ENCODE assay signal across 8 mouse cellular contexts in genomic region chr19:21227131-21227530, GRCm38 (mm10). TPM values are rescaled to one million over a fixed set of nuclear protein-coding genes. Genes with fewer than 3 reads are reported as not detected.
DNase-seq lines count a peak whose midpoint lies in the region; ATAC-seq and TF ChIP-seq lines count a peak whose summit lies in the region.

No protein-coding gene starts in this region.

- intact Hi-C loops in gastrocnemius, postnatal 14 days (cut with DNase I; ENCODE audit: low total_unique reads): no loop called here

- peak; percentile 71; the same call in 1 of the 2 replicates for TF ChIP-seq EP300 in liver, postnatal 0 days (IDR thresholded peaks at IDR 0.05; ENCODE audit: low read depth)

- H3K4me3 ChIP-seq in liver, postnatal 0 days (ENCODE audit: low read depth, low read length): no peak overlapping the region
- H3K4me3 ChIP-seq in liver, embryonic 11.5 days (ENCODE audit: low read depth, low read length): no peak overlapping the region
- H3K4me3 ChIP-seq in hindbrain, embryonic 13.5 days: no peak overlapping the region

- no peaks in the 10 kb centered on the region for H3K27me3 ChIP-seq in liver, postnatal 0 days (ENCODE audit: insufficient read depth, low read length)
- H3K27me3 ChIP-seq in liver, embryonic 11.5 days (replicated peaks; ENCODE audit: control insufficient read depth, insufficient read depth, low read length): no peaks in the 10 kb centered on the region
- H3K27me3 ChIP-seq in hindbrain, embryonic 13.5 days: no peaks in the 10 kb centered on the region

- peak; percentile 27 for DNase-seq in liver, postnatal 0 days
- no peak for DNase-seq in liver, embryonic 11.5 days (ENCODE audit: low spot score)
- peak; percentile 77 for DNase-seq in adrenal gland, postnatal 14 days
- DNase-seq in gastrocnemius, postnatal 14 days: peak; percentile 15
- peak; percentile 29 for DNase-seq in lung, postnatal 36 days
- DNase-seq in thymus, adult 18-20 months: no peak
- no peak for DNase-seq in c-Kit-positive CD71-positive TER-119-positive erythroid progenitor cells, embryonic 14.5 days (ENCODE audit: low spot score)

- no peak overlapping the region for H3K9ac ChIP-seq in liver, postnatal 0 days (replicated peaks)
- H3K9ac ChIP-seq in liver, embryonic 11.5 days (ENCODE audit: low read depth, low read length): no peak overlapping the region
- no peak overlapping the region for H3K9ac ChIP-seq in hindbrain, embryonic 13.5 days

- peak; percentile 99 for ATAC-seq in liver, postnatal 0 days
- ATAC-seq in liver, embryonic 11.5 days (replicated peaks; ENCODE audit: low FRiP score): no peak
- no peak for ATAC-seq in hindbrain, embryonic 13.5 days (ENCODE audit: low FRiP score)

- H3K36me3 ChIP-seq in liver, postnatal 0 days (replicated peaks; ENCODE audit: insufficient read depth, low read length): no peaks in the 10 kb centered on the region
- H3K36me3 ChIP-seq in liver, embryonic 11.5 days (ENCODE audit: control insufficient read depth, insufficient read depth, low read length): no peaks in the 10 kb centered on the region
- H3K36me3 ChIP-seq in hindbrain, embryonic 13.5 days: no peaks in the 10 kb centered on the region

- H3K9me3 ChIP-seq in liver, postnatal 0 days (ENCODE audit: low read length): no peaks in the 10 kb centered on the region
- H3K9me3 ChIP-seq in liver, embryonic 11.5 days (ENCODE audit: control insufficient read depth, low read length): no peaks in the 10 kb centered on the region
- H3K9me3 ChIP-seq in hindbrain, embryonic 13.5 days: no peaks in the 10 kb centered on the region

- H3K4me1 ChIP-seq in liver, postnatal 0 days (ENCODE audit: insufficient read depth): no peaks in the 10 kb centered on the region
- no peaks in the 10 kb centered on the region for H3K4me1 ChIP-seq in liver, embryonic 11.5 days (replicated peaks; ENCODE audit: control insufficient read depth, insufficient read depth, low read length)
- H3K4me1 ChIP-seq in hindbrain, embryonic 13.5 days (replicated peaks): no peaks in the 10 kb centered on the region

- H3K27ac ChIP-seq in liver, postnatal 0 days (ENCODE audit: low read depth): no peak overlapping the region
- H3K27ac ChIP-seq in liver, embryonic 11.5 days (ENCODE audit: low read depth, low read length): no peak overlapping the region
- no peak overlapping the region for H3K27ac ChIP-seq in hindbrain, embryonic 13.5 days

- TF ChIP-seq CTCF in liver, postnatal 0 days (IDR thresholded peaks at IDR 0.05; ENCODE audit: low read depth): no peak

- 51% methylated on average over 4 of the region's 4 CpGs for WGBS in liver, postnatal 0 days (ENCODE audit: insufficient replicate concordance)
- WGBS in liver, embryonic 11.5 days: 70% methylated on average over 4 of the region's 4 CpGs
- 77% methylated on average over 4 of the region's 4 CpGs for WGBS in hindbrain, embryonic 13.5 days

- H3K4me2 ChIP-seq in liver, postnatal 0 days (ENCODE audit: low read depth, low read length): no peak overlapping the region
- no peak overlapping the region for H3K4me2 ChIP-seq in liver, embryonic 11.5 days
- no peak overlapping the region for H3K4me2 ChIP-seq in hindbrain, embryonic 13.5 days

RNA-seq across cellular contexts. Expression of gene Zfand5, which starts 44.9 kb away (rescaled TPM):
- 45.0 and 45.6 TPM in 2 replicates for polyA plus RNA-seq in liver, postnatal 0 days (2015; fragmentation: Nextera tagmentation; extraction: Ambion mirVana)
- 61.4 and 67.7 TPM in 2 replicates for polyA plus RNA-seq in liver, embryonic 11.5 days (2014; fragmentation: Nextera tagmentation; extraction: Ambion mirVana)
- 210 and 226 TPM in 2 replicates for total RNA-seq in adrenal gland, postnatal 14 days (2021)
- 100 to 1,000 TPM; 166 to 200 TPM for total RNA-seq in gastrocnemius, postnatal 14 days (2021)
- polyA plus RNA-seq in hindbrain, embryonic 13.5 days (2015; fragmentation: Nextera tagmentation; extraction: Ambion mirVana): 160 and 165 TPM in 2 replicates

Comparison
In these comparisons a context has a peak if more than half of its experiments do, and no peak if none do; other contexts are left out.
1. DNase-seq: peak in liver, postnatal 0 days (single experiment), adrenal gland, postnatal 14 days (single experiment), gastrocnemius, postnatal 14 days (single experiment) and lung, postnatal 36 days (single experiment); none in liver, embryonic 11.5 days (single experiment), thymus, adult 18-20 months (0 of 2) and c-Kit-positive CD71-positive TER-119-positive erythroid progenitor cells, embryonic 14.5 days (single experiment).